In genomic region chr19:5151331-5151730, GRCm38 (mm10) we compare ENCODE assay signal across 8 mouse cellular contexts. TPM values are rescaled to one million over a fixed set of nuclear protein-coding genes. Genes with fewer than 3 reads are reported as not detected.
DNase-seq lines count a peak whose midpoint lies in the region; TF ChIP-seq lines count a peak whose summit lies in the region.
"Had no signal": no experiment of that assay in that cellular context is flagged by ENCODE, and none has a peak within 500 bp of the region (broad histone marks: within the 10 kb centered on the region; RNA-seq: fewer than 3 reads in every experiment).

No protein-coding gene starts in this region.

- no peaks in the 10 kb centered on the region for H3K4me1 ChIP-seq in ES-Bruce4 (ENCODE audit: control insufficient read depth, insufficient read depth, low read length)

- no peak overlapping the region for H3K9ac ChIP-seq in ES-Bruce4 (ENCODE audit: low read depth, poor library complexity, severe bottlenecking)

- H3K27me3 ChIP-seq in ES-Bruce4 (ENCODE audit: control insufficient read depth, insufficient read depth, low read length, poor library complexity, severe bottlenecking) = no peaks in the 10 kb centered on the region

- no peaks in the 10 kb centered on the region for H3K9me3 ChIP-seq in ES-Bruce4 (replicated peaks; ENCODE audit: control insufficient read depth, insufficient read depth, low read length, poor library complexity, severe bottlenecking)

- H3K36me3 ChIP-seq in ES-Bruce4 (ENCODE audit: control insufficient read depth, insufficient read depth, low read length, poor library complexity, severe bottlenecking) = no peaks in the 10 kb centered on the region

- H3K27ac ChIP-seq in ES-Bruce4 (ENCODE audit: insufficient read depth, low read length) = no peak overlapping the region
- peak overlapping the region; percentile 86 for H3K27ac ChIP-seq in layer of hippocampus, adult 2 months
- H3K27ac ChIP-seq: macrophage had no signal

- TF ChIP-seq EP300 in ES-Bruce4 (IDR thresholded peaks at IDR 0.05; ENCODE audit: insufficient read depth, low read depth, low read length) = no peak

- H3K4me3 ChIP-seq in ES-Bruce4 (ENCODE audit: low read depth, low read length) = no peak overlapping the region
- H3K4me3 ChIP-seq in layer of hippocampus, adult 2 months = no peak overlapping the region

- DNase-seq in WW6 (ENCODE audit: low read depth, low spot score) = peak; percentile 33
- peak; percentile 83 to 91 for DNase-seq in cerebellum, postnatal 36 days
- peak; percentile 11 to 16 for DNase-seq in gastrocnemius, adult 8-10 months (ENCODE audit: low spot score in 2 of 2)
- DNase-seq in layer of hippocampus, adult 2 months (ENCODE audit: low spot score in 2 of 2) = peak; percentile 39 to 67
- DNase-seq in lung, postnatal 10 days = peak; percentile 62
- peak; percentile 79 to 86 for DNase-seq in right cerebral cortex, postnatal 10 days (ENCODE audit: low spot score in 2 of 2)

- peak; percentile 58 for TF ChIP-seq CTCF in ES-Bruce4 (IDR thresholded peaks at IDR 0.05; ENCODE audit: low read depth, low read length)
- TF ChIP-seq CTCF in layer of hippocampus, adult 2 months (conservative IDR thresholded peaks at IDR 0.05) = peak; percentile 91

- TF ChIP-seq POLR2A in ES-Bruce4 (IDR thresholded peaks at IDR 0.05; ENCODE audit: insufficient read depth, low read length) = no peak

RNA-seq across cellular contexts. Expression of gene Klc2, which starts 33.0 kb away (rescaled TPM):
- polyA plus RNA-seq in ES-Bruce4 (2011; ENCODE audit: insufficient read depth, insufficient read length, low read depth, missing spikeins) = 24.5 and 24.7 TPM in 2 replicates
- 10 to 100 TPM; 60.6 to 68.9 (median 64.0) TPM for total RNA-seq in gastrocnemius, adult 8-10 months (2022)
- 100 to 1,000 TPM; 223 to 231 TPM for total RNA-seq in layer of hippocampus, adult 2 months (2021)

RNA-seq across cellular contexts. Expression of gene Rab1b, which starts 44.5 kb away (rescaled TPM):
- 70.5 and 75.3 TPM in 2 replicates for polyA plus RNA-seq in ES-Bruce4 (2011; ENCODE audit: insufficient read depth, insufficient read length, low read depth, missing spikeins)
- total RNA-seq in gastrocnemius, adult 8-10 months (2022) = 100 to 1,000 TPM; 124 to 137 (median 131) TPM
- 100 to 1,000 TPM; 156 to 169 TPM for total RNA-seq in layer of hippocampus, adult 2 months (2021)

RNA-seq across cellular contexts. Expression of gene Cnih2, which starts 53.0 kb away (rescaled TPM):
- polyA plus RNA-seq in ES-Bruce4 (2011; ENCODE audit: insufficient read depth, insufficient read length, low read depth, missing spikeins) = 3.3 and 3.7 TPM in 2 replicates
- not detected for total RNA-seq in gastrocnemius, adult 8-10 months (2022)
- 100 to 1,000 TPM; 614 to 642 TPM for total RNA-seq in layer of hippocampus, adult 2 months (2021)
- polyA plus RNA-seq: macrophage had no signal

Comparison
In these comparisons a context has a peak if more than half of its experiments do, and no peak if none do; other contexts are left out.
1. DNase-seq: peak in every context shown above with its lines; median percentile 87 in cerebellum, postnatal 36 days; 82 in right cerebral cortex, postnatal 10 days; 62 in lung, postnatal 10 days; 53 in layer of hippocampus, adult 2 months; 33 in WW6; 14 in gastrocnemius, adult 8-10 months.
2. RNA of gene Cnih2, which starts 53.0 kb away (total RNA-seq): 614 to 642 TPM in layer of hippocampus, adult 2 months; not detected in gastrocnemius, adult 8-10 months; every median in the first group is over 100 times any median in the second.